Mouse (Mus musculus) thymus, postnatal 36 days (tissue): ENCODE results near the gene Cenpp.

Source experiments
- DNase-seq, 2 experiments: peaks; one replicate each; pipeline ENCODE4 v3.0.0; 2022; ENCODE audit warnings: mixed read lengths in 2 of 2

The Cenpp gene

GRCm38 (mm10) chr13:49652481-49653179, at the start of gene Cenpp, which contains the start of gene Nol8:
Gene Cenpp, minus strand, starts transcription at chr13:49652785.
Gene Nol8, plus strand, starts transcription at chr13:49653078.
- peak; percentile 99 for DNase-seq

- DNase-seq, result no peak
These were observed 38.5 kb upstream of the Cenpp start for GRCm38 (mm10) chr13:49691056-49691455.

GRCm38 (mm10) chr13:49684266-49684665, 31.7 kb upstream of the Cenpp start:
- DNase-seq, result no peak

- peak in 1 of 2 experiments; percentile 3 for DNase-seq
These were observed 29.8 kb upstream of the Cenpp start for GRCm38 (mm10) chr13:49682233-49682846.

GRCm38 (mm10) chr13:49681351-49682232, 29.0 kb upstream of the Cenpp start, which contains the start of gene Iars:
Gene Iars, plus strand, starts transcription at chr13:49682100.
- DNase-seq, result peak; percentile 98 to 99

- no peak for DNase-seq
These were observed 25.2 kb upstream of the Cenpp start for GRCm38 (mm10) chr13:49677793-49678192.

- peak in 1 of 2 experiments; percentile 50 for DNase-seq
These were observed 576 bp upstream of the Cenpp start for GRCm38 (mm10) chr13:49653180-49653541.

- DNase-seq, result no peak
These were observed 719 bp downstream of the Cenpp start for GRCm38 (mm10) chr13:49651781-49652351.

GRCm38 (mm10) chr13:49651136-49651535, 1.4 kb downstream of the Cenpp start:
- DNase-seq, result no peak

- no peak for DNase-seq
These were observed 6.6 kb downstream of the Cenpp start for GRCm38 (mm10) chr13:49646019-49646418.

GRCm38 (mm10) chr13:49644731-49645529, 7.7 kb downstream of the Cenpp start:
- DNase-seq, result no peak

- DNase-seq, result no peak
These were observed 8.8 kb downstream of the Cenpp start for GRCm38 (mm10) chr13:49643669-49644362.

- DNase-seq, result no peak
These were observed 9.9 kb downstream of the Cenpp start for GRCm38 (mm10) chr13:49642650-49643049.

GRCm38 (mm10) chr13:49639965-49640364, 12.6 kb downstream of the Cenpp start:
- no peak for DNase-seq

GRCm38 (mm10) chr13:49629076-49629475, 23.5 kb downstream of the Cenpp start:
- DNase-seq, result no peak

- no peak for DNase-seq
These were observed 24.4 kb downstream of the Cenpp start for GRCm38 (mm10) chr13:49628167-49628566.

- no peak for DNase-seq
These were observed 29.4 kb downstream of the Cenpp start for GRCm38 (mm10) chr13:49623216-49623615.

- DNase-seq, result no peak
These were observed 34.2 kb downstream of the Cenpp start for GRCm38 (mm10) chr13:49618365-49618764.

- no peak for DNase-seq
These were observed 35.6 kb downstream of the Cenpp start for GRCm38 (mm10) chr13:49617021-49617420.

- no peak for DNase-seq
These were observed 43.8 kb downstream of the Cenpp start for GRCm38 (mm10) chr13:49608589-49609322.

GRCm38 (mm10) chr13:49607714-49608113, 44.9 kb downstream of the Cenpp start, which contains the start of gene Ogn:
Gene Ogn, plus strand, starts transcription at chr13:49608046.
- no peak for DNase-seq
